Mouse (Mus musculus): Measurements from ENCODE around the gene Olfr1110. TPM values are rescaled to one million over a fixed set of nuclear protein-coding genes. Genes with fewer than 3 reads are reported as not detected.

Gene Olfr1110
- total and polyA plus RNA-seq, 3 experiments, result not detected

- Histone ChIP-seq H3K4me3 (ENCODE audit: control insufficient read depth in 1 of 2, insufficient read depth in 1 of 2, low read depth in 2 of 2, low read length in 2 of 2) (no peak within 1 kb of the TSS), H3K4me1 (ENCODE audit: control insufficient read depth in 1 of 2, insufficient read depth in 2 of 2, low read length in 2 of 2) (no peaks in the 10 kb centered on the region), H3K27ac (ENCODE audit: control insufficient read depth, low read depth, low read length) (no peak within 1 kb of the TSS), H3K79me2 (ENCODE audit: control insufficient read depth, insufficient read depth, low read length, poor library complexity) (no peaks in the 10 kb centered on the region), H3K27me3 (ENCODE audit: control insufficient read depth in 1 of 2, insufficient read depth in 2 of 2, low read length in 2 of 2) (no peaks in the 10 kb centered on the region), H3K9ac (ENCODE audit: control insufficient read depth, low read depth, low read length, poor library complexity, severe bottlenecking) (no peak within 1 kb of the TSS), H3K36me3 (ENCODE audit: control insufficient read depth in 1 of 2, insufficient read depth in 2 of 2, low read length in 2 of 2) (no peaks in the 10 kb centered on the region), H3K9me3 (replicated peaks; ENCODE audit: insufficient read depth, low read length) (no peaks in the 10 kb centered on the region)
- DNase-seq (ENCODE audit: low read depth, low spot score), result no peak
- TF ChIP-seq POLR2AphosphoS5 (IDR thresholded peaks at IDR 0.05; ENCODE audit: borderline replicate concordance, low read depth, low read length) (no peak), MYC (IDR thresholded peaks at IDR 0.05; ENCODE audit: low read depth, low read length) (no peak), GABPA (IDR thresholded peaks at IDR 0.05; ENCODE audit: low read depth, low read length) (no peak), CHD2 (IDR thresholded peaks at IDR 0.05; ENCODE audit: low read length) (no peak), SIN3A (IDR thresholded peaks at IDR 0.05; ENCODE audit: low read length) (no peak), POLR2A (IDR thresholded peaks at IDR 0.05; ENCODE audit: control insufficient read depth in 1 of 2, insufficient read depth in 1 of 2, low read depth in 1 of 2, low read length in 2 of 2, poor library complexity in 1 of 2) (no peak), MYB (IDR thresholded peaks at IDR 0.05; ENCODE audit: low read depth, low read length) (no peak), TCF12 (IDR thresholded peaks at IDR 0.05; ENCODE audit: low read depth, low read length) (no peak)
Measured at GRCm38 (mm10) chr2:87095908-87096307, 44.2 kb downstream of the Olfr1110 start, which contains the start of gene Olfr1109. Gene Olfr1109, minus strand, starts transcription at chr2:87096008.

Other genes with a start within 250 kb of the Olfr1110 start
- not detected in 2 replicates for gene Olfr1097, start 248.1 kb downstream of the Olfr1110 start, total RNA-seq (2012; rRNA removed)
- not detected for gene Olfr1097, start 248.1 kb downstream of the Olfr1110 start, polyA plus RNA-seq (2012; ENCODE audit: insufficient read depth in 1 of 2, insufficient read length in 2 of 2, low read depth in 1 of 2, low replicate concordance in 2 of 2, missing spikeins in 1 of 2)
- not detected in 2 replicates for gene Olfr1098, start 215.8 kb downstream of the Olfr1110 start, total RNA-seq (2012; rRNA removed)
- gene Olfr1098, start 215.8 kb downstream of the Olfr1110 start, polyA plus RNA-seq (2012; ENCODE audit: insufficient read depth in 1 of 2, insufficient read length in 2 of 2, low read depth in 1 of 2, low replicate concordance in 2 of 2, missing spikeins in 1 of 2), result not detected
- gene Olfr1099, start 179.6 kb downstream of the Olfr1110 start, total RNA-seq (2012; rRNA removed), result not detected in 2 replicates
- gene Olfr1099, start 179.6 kb downstream of the Olfr1110 start, polyA plus RNA-seq (2012; ENCODE audit: insufficient read depth in 1 of 2, insufficient read length in 2 of 2, low read depth in 1 of 2, low replicate concordance in 2 of 2, missing spikeins in 1 of 2), result not detected
- not detected in 2 replicates for gene Olfr1100, start 160.3 kb downstream of the Olfr1110 start, total RNA-seq (2012; rRNA removed)
- gene Olfr1100, start 160.3 kb downstream of the Olfr1110 start, polyA plus RNA-seq (2012; ENCODE audit: insufficient read depth in 1 of 2, insufficient read length in 2 of 2, low read depth in 1 of 2, low replicate concordance in 2 of 2, missing spikeins in 1 of 2), result not detected
- not detected in 2 replicates for gene Olfr1101, start 149.1 kb downstream of the Olfr1110 start, total RNA-seq (2012; rRNA removed)
- gene Olfr1101, start 149.1 kb downstream of the Olfr1110 start, polyA plus RNA-seq (2012; ENCODE audit: insufficient read depth in 1 of 2, insufficient read length in 2 of 2, low read depth in 1 of 2, low replicate concordance in 2 of 2, missing spikeins in 1 of 2), result not detected
- not detected in 2 replicates for gene Olfr1102, start 141.9 kb downstream of the Olfr1110 start, total RNA-seq (2012; rRNA removed)
- not detected for gene Olfr1102, start 141.9 kb downstream of the Olfr1110 start, polyA plus RNA-seq (2012; ENCODE audit: insufficient read depth in 1 of 2, insufficient read length in 2 of 2, low read depth in 1 of 2, low replicate concordance in 2 of 2, missing spikeins in 1 of 2)
- gene Olfr1104, start 113.2 kb downstream of the Olfr1110 start, total RNA-seq (2012; rRNA removed), result not detected in 2 replicates
- gene Olfr1104, start 113.2 kb downstream of the Olfr1110 start, polyA plus RNA-seq (2012; ENCODE audit: insufficient read depth in 1 of 2, insufficient read length in 2 of 2, low read depth in 1 of 2, low replicate concordance in 2 of 2, missing spikeins in 1 of 2), result not detected
- gene Olfr1105, start 103.8 kb downstream of the Olfr1110 start, total RNA-seq (2012; rRNA removed), result not detected in 2 replicates
- gene Olfr1105, start 103.8 kb downstream of the Olfr1110 start, polyA plus RNA-seq (2012; ENCODE audit: insufficient read depth in 1 of 2, insufficient read length in 2 of 2, low read depth in 1 of 2, low replicate concordance in 2 of 2, missing spikeins in 1 of 2), result not detected
- not detected in 2 replicates for gene Olfr1106, start 88.0 kb downstream of the Olfr1110 start, total RNA-seq (2012; rRNA removed)
- gene Olfr1106, start 88.0 kb downstream of the Olfr1110 start, polyA plus RNA-seq (2012; ENCODE audit: insufficient read depth in 1 of 2, insufficient read length in 2 of 2, low read depth in 1 of 2, low replicate concordance in 2 of 2, missing spikeins in 1 of 2), result not detected
- gene Olfr1107, start 64.5 kb downstream of the Olfr1110 start, total RNA-seq (2012; rRNA removed), result not detected in 2 replicates
- gene Olfr1107, start 64.5 kb downstream of the Olfr1110 start, polyA plus RNA-seq (2012; ENCODE audit: insufficient read depth in 1 of 2, insufficient read length in 2 of 2, low read depth in 1 of 2, low replicate concordance in 2 of 2, missing spikeins in 1 of 2), result not detected
- gene Olfr1109, start 44.3 kb downstream of the Olfr1110 start, total RNA-seq (2012; rRNA removed), result not detected in 2 replicates
- not detected for gene Olfr1109, start 44.3 kb downstream of the Olfr1110 start, polyA plus RNA-seq (2012; ENCODE audit: insufficient read depth in 1 of 2, insufficient read length in 2 of 2, low read depth in 1 of 2, low replicate concordance in 2 of 2, missing spikeins in 1 of 2)
- gene Olfr259, start 25.7 kb downstream of the Olfr1110 start, total RNA-seq (2012; rRNA removed), result not detected in 2 replicates
- not detected for gene Olfr259, start 25.7 kb downstream of the Olfr1110 start, polyA plus RNA-seq (2012; ENCODE audit: insufficient read depth in 1 of 2, insufficient read length in 2 of 2, low read depth in 1 of 2, low replicate concordance in 2 of 2, missing spikeins in 1 of 2)
- not detected in 2 replicates for gene Olfr1111, start 12.3 kb upstream of the Olfr1110 start, total RNA-seq (2012; rRNA removed)
- gene Olfr1111, start 12.3 kb upstream of the Olfr1110 start, polyA plus RNA-seq (2012; ENCODE audit: insufficient read depth in 1 of 2, insufficient read length in 2 of 2, low read depth in 1 of 2, low replicate concordance in 2 of 2, missing spikeins in 1 of 2), result not detected
- gene Olfr1112, start 47.5 kb upstream of the Olfr1110 start, total RNA-seq (2012; rRNA removed), result not detected in 2 replicates
- gene Olfr1112, start 47.5 kb upstream of the Olfr1110 start, polyA plus RNA-seq (2012; ENCODE audit: insufficient read depth in 1 of 2, insufficient read length in 2 of 2, low read depth in 1 of 2, low replicate concordance in 2 of 2, missing spikeins in 1 of 2), result not detected
- gene Olfr1113, start 68.7 kb upstream of the Olfr1110 start, total RNA-seq (2012; rRNA removed), result not detected in 2 replicates
- gene Olfr1113, start 68.7 kb upstream of the Olfr1110 start, polyA plus RNA-seq (2012; ENCODE audit: insufficient read depth in 1 of 2, insufficient read length in 2 of 2, low read depth in 1 of 2, low replicate concordance in 2 of 2, missing spikeins in 1 of 2), result not detected
- not detected in 2 replicates for gene Olfr1115, start 107.7 kb upstream of the Olfr1110 start, total RNA-seq (2012; rRNA removed)
- gene Olfr1115, start 107.7 kb upstream of the Olfr1110 start, polyA plus RNA-seq (2012; ENCODE audit: insufficient read depth in 1 of 2, insufficient read length in 2 of 2, low read depth in 1 of 2, low replicate concordance in 2 of 2, missing spikeins in 1 of 2), result not detected
- not detected in 2 replicates for gene Olfr1116, start 127.2 kb upstream of the Olfr1110 start, total RNA-seq (2012; rRNA removed)
- under 1 TPM in 1 of 2 experiments, not detected in 1; 0.01 TPM for gene Olfr1116, start 127.2 kb upstream of the Olfr1110 start, polyA plus RNA-seq (2012; ENCODE audit: insufficient read depth in 1 of 2, insufficient read length in 2 of 2, low read depth in 1 of 2, low replicate concordance in 2 of 2, missing spikeins in 1 of 2)
- gene Olfr1118, start 167.3 kb upstream of the Olfr1110 start, total RNA-seq (2012; rRNA removed), result not detected in 2 replicates
- gene Olfr1118, start 167.3 kb upstream of the Olfr1110 start, polyA plus RNA-seq (2012; ENCODE audit: insufficient read depth in 1 of 2, insufficient read length in 2 of 2, low read depth in 1 of 2, low replicate concordance in 2 of 2, missing spikeins in 1 of 2), result not detected
- gene Olfr1120, start 214.5 kb upstream of the Olfr1110 start, total RNA-seq (2012; rRNA removed), result not detected in 2 replicates
- not detected for gene Olfr1120, start 214.5 kb upstream of the Olfr1110 start, polyA plus RNA-seq (2012; ENCODE audit: insufficient read depth in 1 of 2, insufficient read length in 2 of 2, low read depth in 1 of 2, low replicate concordance in 2 of 2, missing spikeins in 1 of 2)
- gene Olfr1121, start 229.6 kb upstream of the Olfr1110 start, total RNA-seq (2012; rRNA removed), result not detected in 2 replicates
- gene Olfr1121, start 229.6 kb upstream of the Olfr1110 start, polyA plus RNA-seq (2012; ENCODE audit: insufficient read depth in 1 of 2, insufficient read length in 2 of 2, low read depth in 1 of 2, low replicate concordance in 2 of 2, missing spikeins in 1 of 2), result not detected
- not detected in 2 replicates for gene Olfr1122, start 245.5 kb upstream of the Olfr1110 start, total RNA-seq (2012; rRNA removed)
- gene Olfr1122, start 245.5 kb upstream of the Olfr1110 start, polyA plus RNA-seq (2012; ENCODE audit: insufficient read depth in 1 of 2, insufficient read length in 2 of 2, low read depth in 1 of 2, low replicate concordance in 2 of 2, missing spikeins in 1 of 2), result not detected

Data from MEL (cell line).